Mouse (Mus musculus) heart, postnatal 0 days (tissue): ENCODE data around the gene Hoxc8.

ENCODE experiments used
- CTCF ChIP-seq: IDR thresholded peaks from 2 replicates; pipeline ENCODE4 v1.5.1; 2016; ENCODE audit warnings: antibody characterized with exemption, control low read depth, low read depth
- EP300 ChIP-seq: IDR thresholded peaks from 2 replicates; pipeline ENCODE4 v1.6.1; 2016; ENCODE audit warnings: antibody characterized with exemption, low read depth

DNA sequence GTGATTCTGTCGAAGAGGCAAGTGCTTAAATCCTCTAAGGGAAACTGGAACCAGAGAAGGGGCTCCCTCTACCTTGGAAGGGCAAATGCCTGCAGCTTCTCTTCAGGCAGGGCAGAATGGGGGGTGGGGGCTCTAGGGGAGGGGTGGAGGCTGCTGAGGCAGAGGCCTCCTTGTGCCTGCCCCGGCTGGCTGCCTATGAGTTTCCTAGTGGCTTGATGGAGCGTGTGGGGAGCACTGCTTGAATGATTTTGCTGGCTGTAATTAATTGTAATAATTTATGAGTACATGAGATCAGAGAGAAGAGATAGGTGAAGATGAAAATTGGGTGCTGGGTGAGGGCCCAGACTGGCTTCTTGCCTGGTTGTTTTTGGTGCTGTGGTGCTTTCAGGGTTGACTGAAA is 5.5 kb upstream of the Hoxc8 start:
- TF ChIP-seq CTCF (no peak), EP300 (no peak)
